Mouse (Mus musculus): ENCODE results near the gene Cryba4.

DNA sequence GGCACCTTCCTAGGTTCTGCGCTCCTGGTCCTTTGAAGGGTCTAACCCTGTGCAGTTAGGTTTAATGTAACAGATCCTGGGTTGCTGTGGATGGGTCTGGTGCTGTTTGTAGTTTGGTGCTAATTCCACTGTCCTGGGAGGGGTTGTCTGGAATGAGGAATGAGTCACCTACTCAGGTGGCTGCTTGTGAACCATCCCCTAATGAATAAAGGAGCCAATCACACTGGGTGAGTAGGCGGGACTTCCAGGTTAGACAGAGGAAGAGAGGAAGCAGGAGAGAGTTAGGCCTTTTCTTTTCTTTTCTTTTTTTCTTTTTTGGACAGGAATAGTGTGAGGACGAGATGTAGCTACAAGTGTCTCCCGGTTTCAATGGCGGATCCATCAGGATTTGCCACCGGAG, 52.7 kb downstream of the Cryba4 start:
- no peak for TF ChIP-seq CTCF (IDR thresholded peaks at IDR 0.05; ENCODE audit: low read depth)
- TF ChIP-seq EP300 (IDR thresholded peaks at IDR 0.05; ENCODE audit: low read depth): no peak

Data from heart, postnatal 0 days (tissue).